Mouse (Mus musculus) heart, adult 2 months (tissue): ENCODE data around the gene Ccl6.

Source experiments
- CTCF ChIP-seq: fragments of 200-600 bp; IDR thresholded peaks from 2 replicates; pipeline ENCODE4 v1.8.1; 2022; ENCODE audit warnings: antibody characterized with exemption, mild to moderate bottlenecking, moderate library complexity
- EP300 ChIP-seq: fragments of 200-500 bp; IDR thresholded peaks from 2 replicates; pipeline ENCODE4 v1.6.1; 2011; ENCODE audit warnings: low read depth, low read length, control low read depth; ENCODE audit not compliant: insufficient read depth
- POLR2A ChIP-seq: fragments of 200-500 bp; IDR thresholded peaks from 2 replicates; pipeline ENCODE4 v1.6.1; 2011; ENCODE audit warnings: mild to moderate bottlenecking, low read depth, low read length, control low read depth; ENCODE audit not compliant: insufficient read depth

DNA sequence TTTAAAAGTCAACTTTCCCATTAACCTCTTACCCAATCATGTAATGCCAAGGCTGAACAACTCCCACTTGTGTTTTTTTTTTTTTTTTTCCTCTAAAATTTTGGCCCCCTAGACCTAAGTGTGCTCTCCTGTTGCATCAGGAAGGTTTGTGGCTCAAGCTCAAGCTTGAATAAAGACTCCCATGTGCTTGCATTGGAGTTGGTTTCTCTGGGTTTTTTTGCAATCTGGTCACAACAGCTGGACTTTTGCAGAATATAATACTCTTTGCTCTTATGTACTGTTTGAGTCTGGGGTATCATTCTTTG lies 9.5 kb downstream of the Ccl6 start:
- TF ChIP-seq EP300 (no peak), POLR2A (no peak), CTCF (no peak)
